Mouse (Mus musculus) liver, postnatal 0 days (tissue): ENCODE data around the gene Krtap9-5.

Experiments
- CTCF ChIP-seq: sonication (generic); IDR thresholded peaks from 2 replicates; pipeline ENCODE4 v1.5.1; 2016; ENCODE audit warnings: antibody characterized with exemption, low read depth
- EP300 ChIP-seq: IDR thresholded peaks from 2 replicates; pipeline ENCODE4 v1.6.1; 2016; ENCODE audit warnings: antibody characterized with exemption, low read depth, mild to moderate bottlenecking

- TF ChIP-seq EP300 (no peak), CTCF (no peak)
Observed at GRCm38 (mm10) chr11:99988530-99988929, 40.3 kb downstream of the Krtap9-5 start.
